Mouse (Mus musculus): Measurements from ENCODE around the gene Lrrc66. TPM values are rescaled to one million over a fixed set of nuclear protein-coding genes. Genes with fewer than 3 reads are reported as not detected.

The Lrrc66 gene
- total RNA-seq, 1 experiment = not detected

DNA sequence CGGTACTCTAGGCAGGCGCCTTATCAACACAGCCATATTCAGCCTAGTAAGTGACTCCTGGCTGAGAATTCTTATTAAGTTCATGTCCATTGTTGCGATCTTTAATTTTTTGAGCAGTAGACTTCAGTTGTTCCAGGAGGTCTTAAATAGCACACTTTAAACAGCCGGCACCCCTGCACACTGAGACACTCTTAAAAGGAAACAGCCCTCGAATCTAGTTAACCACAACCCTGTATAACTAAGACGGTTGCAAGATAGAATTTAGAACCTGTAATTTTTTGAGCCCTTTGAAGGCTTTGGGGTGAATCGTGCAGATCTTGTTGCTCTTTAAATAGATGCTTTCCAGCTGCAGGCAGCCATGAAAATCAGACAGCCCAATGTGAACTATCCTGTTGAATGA is 17.1 kb downstream of the Lrrc66 start:
- H3K27ac ChIP-seq (ENCODE audit: insufficient read depth, low read depth, low read length, poor library complexity, severe bottlenecking) = no peak overlapping the region
- H3K9me3 ChIP-seq (ENCODE audit: control insufficient read depth, insufficient read depth, low read depth, low read length) = no peaks in the 10 kb centered on the region
- H3K9ac ChIP-seq (ENCODE audit: insufficient read depth, low read depth, low read length, poor library complexity, severe bottlenecking) = no peak overlapping the region
- no peak for DNase-seq (ENCODE audit: low read depth, low spot score)
- no peaks in the 10 kb centered on the region for H3K36me3 ChIP-seq (ENCODE audit: control insufficient read depth, insufficient read depth, low read length, poor library complexity, severe bottlenecking)
- TF ChIP-seq HCFC1 (IDR thresholded peaks at IDR 0.05; ENCODE audit: borderline replicate concordance, insufficient read depth, low read length) = no peak
- no peak for TF ChIP-seq MAFK (IDR thresholded peaks at IDR 0.05; ENCODE audit: insufficient read depth, low read depth, low read length)
- TF ChIP-seq ZC3H11A (IDR thresholded peaks at IDR 0.05; ENCODE audit: borderline replicate concordance, low read depth, low read length) = no peak
- no peak for TF ChIP-seq ZNF384 (IDR thresholded peaks at IDR 0.05; ENCODE audit: low read depth, low read length)
- no peak for TF ChIP-seq CHD2 (IDR thresholded peaks at IDR 0.05; ENCODE audit: low read depth, low read length)
- H3K4me3 ChIP-seq (ENCODE audit: insufficient read depth in 1 of 2, low read depth in 1 of 2, low read length in 2 of 2, poor library complexity in 1 of 2, severe bottlenecking in 1 of 2) = no peak overlapping the region
- in situ Hi-C loops (cut with MboI; ENCODE audit: low sequenced_read_pairs in 2 of 2, unreplicated experiment in 2 of 2) = no loop called here
- H3K4me1 ChIP-seq (ENCODE audit: control insufficient read depth in 2 of 2, insufficient read depth in 2 of 2, low read length in 2 of 2, poor library complexity in 1 of 2) = no peaks in the 10 kb centered on the region

DNA sequence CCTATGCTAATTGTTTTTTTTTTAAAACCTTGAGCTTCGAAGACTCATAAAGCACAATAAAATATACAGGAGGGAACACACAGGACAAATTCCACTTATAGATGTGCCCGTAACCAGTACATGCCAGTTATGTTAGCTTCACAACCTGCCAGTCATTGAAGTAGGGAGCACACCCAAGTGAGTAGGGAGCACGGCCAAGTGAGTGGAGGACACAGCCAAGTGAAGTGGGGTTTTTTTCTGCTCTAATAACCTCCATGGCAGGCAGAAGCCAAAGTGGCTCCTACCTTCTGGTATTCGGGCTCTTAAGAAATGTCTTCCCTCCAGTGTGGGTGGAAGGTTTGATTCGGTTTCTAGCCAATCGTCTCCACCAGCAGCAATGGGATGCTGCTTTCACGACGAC is 19.0 kb downstream of the Lrrc66 start:
- no peak overlapping the region for H3K4me3 ChIP-seq (ENCODE audit: insufficient read depth in 1 of 2, low read depth in 1 of 2, low read length in 2 of 2, poor library complexity in 1 of 2, severe bottlenecking in 1 of 2)
- no peak overlapping the region for H3K9ac ChIP-seq (ENCODE audit: insufficient read depth, low read depth, low read length, poor library complexity, severe bottlenecking)
- TF ChIP-seq ZNF384 (IDR thresholded peaks at IDR 0.05; ENCODE audit: low read depth, low read length) (no peak), CHD2 (IDR thresholded peaks at IDR 0.05; ENCODE audit: low read depth, low read length) (no peak), MAFK (IDR thresholded peaks at IDR 0.05; ENCODE audit: insufficient read depth, low read depth, low read length) (no peak), HCFC1 (IDR thresholded peaks at IDR 0.05; ENCODE audit: borderline replicate concordance, insufficient read depth, low read length) (no peak), ZC3H11A (IDR thresholded peaks at IDR 0.05; ENCODE audit: borderline replicate concordance, low read depth, low read length) (no peak)
- no peak overlapping the region for H3K27ac ChIP-seq (ENCODE audit: insufficient read depth, low read depth, low read length, poor library complexity, severe bottlenecking)
- in situ Hi-C loops (cut with MboI; ENCODE audit: low sequenced_read_pairs in 2 of 2, unreplicated experiment in 2 of 2) = no loop called here
- no peaks in the 10 kb centered on the region for H3K36me3 ChIP-seq (ENCODE audit: control insufficient read depth, insufficient read depth, low read length, poor library complexity, severe bottlenecking)
- no peak for DNase-seq (ENCODE audit: low read depth, low spot score)
- H3K4me1 ChIP-seq (ENCODE audit: control insufficient read depth in 2 of 2, insufficient read depth in 2 of 2, low read length in 2 of 2, poor library complexity in 1 of 2) = no peaks in the 10 kb centered on the region
- H3K9me3 ChIP-seq (ENCODE audit: control insufficient read depth, insufficient read depth, low read depth, low read length) = no peaks in the 10 kb centered on the region

DNA sequence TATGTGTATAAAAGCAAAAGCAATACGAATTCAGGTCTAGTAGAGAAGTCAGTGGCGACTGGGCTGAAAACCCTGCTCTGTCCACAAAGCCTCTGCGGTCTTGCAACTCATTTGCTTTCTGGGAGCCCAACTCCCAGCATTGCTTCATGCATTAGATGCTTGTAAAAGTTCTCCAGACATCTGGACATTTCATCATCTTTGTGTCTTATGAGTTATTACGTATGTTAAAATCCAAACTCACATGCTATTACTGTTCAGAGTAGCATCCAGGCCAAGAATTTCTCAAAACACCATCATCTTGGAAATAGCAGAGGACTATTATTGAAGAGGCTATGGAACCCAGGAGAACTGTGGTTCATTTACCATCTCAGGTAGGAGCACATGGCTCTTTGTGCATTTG is 21.3 kb downstream of the Lrrc66 start:
- TF ChIP-seq ZNF384 (IDR thresholded peaks at IDR 0.05; ENCODE audit: low read depth, low read length) = no peak
- no peak for TF ChIP-seq MAFK (IDR thresholded peaks at IDR 0.05; ENCODE audit: insufficient read depth, low read depth, low read length)
- TF ChIP-seq CHD2 (IDR thresholded peaks at IDR 0.05; ENCODE audit: low read depth, low read length) = no peak
- no peak for TF ChIP-seq HCFC1 (IDR thresholded peaks at IDR 0.05; ENCODE audit: borderline replicate concordance, insufficient read depth, low read length)
- TF ChIP-seq ZC3H11A (IDR thresholded peaks at IDR 0.05; ENCODE audit: borderline replicate concordance, low read depth, low read length) = no peak
- in situ Hi-C loops (cut with MboI; ENCODE audit: low sequenced_read_pairs in 2 of 2, unreplicated experiment in 2 of 2) = no loop called here
- H3K4me3 ChIP-seq (ENCODE audit: insufficient read depth in 1 of 2, low read depth in 1 of 2, low read length in 2 of 2, poor library complexity in 1 of 2, severe bottlenecking in 1 of 2) = no peak overlapping the region
- no peak overlapping the region for H3K27ac ChIP-seq (ENCODE audit: insufficient read depth, low read depth, low read length, poor library complexity, severe bottlenecking)
- no peaks in the 10 kb centered on the region for H3K9me3 ChIP-seq (ENCODE audit: control insufficient read depth, insufficient read depth, low read depth, low read length)
- no peaks in the 10 kb centered on the region for H3K4me1 ChIP-seq (ENCODE audit: control insufficient read depth in 2 of 2, insufficient read depth in 2 of 2, low read length in 2 of 2, poor library complexity in 1 of 2)
- no peak overlapping the region for H3K9ac ChIP-seq (ENCODE audit: insufficient read depth, low read depth, low read length, poor library complexity, severe bottlenecking)
- DNase-seq (ENCODE audit: low read depth, low spot score) = no peak
- H3K36me3 ChIP-seq (ENCODE audit: control insufficient read depth, insufficient read depth, low read length, poor library complexity, severe bottlenecking) = no peaks in the 10 kb centered on the region

DNA sequence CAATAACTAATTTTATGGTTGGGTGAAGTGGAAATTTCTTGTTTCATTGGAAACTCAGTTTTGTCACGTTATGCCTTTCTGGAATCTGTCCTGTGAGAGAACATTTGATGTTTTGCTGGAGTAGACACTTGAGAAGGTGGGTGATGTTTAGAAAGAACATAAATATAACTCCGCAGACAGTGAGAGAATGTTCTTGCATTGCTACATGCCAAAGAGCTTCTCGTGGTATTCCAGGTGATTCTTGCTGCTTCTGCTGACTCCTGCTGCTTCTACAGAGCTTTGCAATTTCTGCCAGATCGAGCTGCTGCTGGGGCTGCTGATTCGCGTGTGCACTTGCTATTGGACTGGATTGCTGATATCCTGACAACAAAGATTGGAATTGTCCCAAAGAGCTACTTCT is 27.4 kb downstream of the Lrrc66 start:
- Histone ChIP-seq H3K27ac (ENCODE audit: insufficient read depth, low read depth, low read length, poor library complexity, severe bottlenecking) (no peak overlapping the region), H3K4me1 (ENCODE audit: control insufficient read depth in 2 of 2, insufficient read depth in 2 of 2, low read length in 2 of 2, poor library complexity in 1 of 2) (no peaks in the 10 kb centered on the region), H3K36me3 (ENCODE audit: control insufficient read depth, insufficient read depth, low read length, poor library complexity, severe bottlenecking) (no peaks in the 10 kb centered on the region), H3K9ac (ENCODE audit: insufficient read depth, low read depth, low read length, poor library complexity, severe bottlenecking) (no peak overlapping the region), H3K9me3 (ENCODE audit: control insufficient read depth, insufficient read depth, low read depth, low read length) (no peaks in the 10 kb centered on the region), H3K4me3 (ENCODE audit: insufficient read depth in 1 of 2, low read depth in 1 of 2, low read length in 2 of 2, poor library complexity in 1 of 2, severe bottlenecking in 1 of 2) (no peak overlapping the region)
- in situ Hi-C loops (cut with MboI; ENCODE audit: low sequenced_read_pairs in 2 of 2, unreplicated experiment in 2 of 2) = no loop called here
- no peak for TF ChIP-seq MAFK (IDR thresholded peaks at IDR 0.05; ENCODE audit: insufficient read depth, low read depth, low read length)
- no peak for DNase-seq (ENCODE audit: low read depth, low spot score)

DNA sequence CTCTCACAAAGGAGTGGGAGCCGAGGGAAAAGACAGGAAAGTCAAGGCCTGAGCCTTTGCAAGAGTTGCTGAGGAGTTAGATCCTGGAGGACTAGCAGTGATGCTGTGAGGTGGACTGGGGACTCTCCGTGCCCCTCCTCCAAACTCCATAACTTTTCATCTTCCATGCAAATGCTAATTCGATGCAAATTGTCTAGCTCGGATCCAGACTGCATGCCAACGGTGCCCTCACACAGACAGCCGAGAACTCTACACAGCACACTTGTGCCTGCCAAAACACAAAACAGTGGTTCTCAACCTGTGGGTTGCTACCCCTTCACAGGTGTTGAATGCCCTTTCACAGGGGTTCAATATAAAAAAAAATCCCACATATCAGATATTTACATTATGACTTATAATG is 27.8 kb downstream of the Lrrc66 start:
- H3K27ac ChIP-seq (ENCODE audit: insufficient read depth, low read depth, low read length, poor library complexity, severe bottlenecking) = no peak overlapping the region
- H3K4me3 ChIP-seq (ENCODE audit: insufficient read depth in 1 of 2, low read depth in 1 of 2, low read length in 2 of 2, poor library complexity in 1 of 2, severe bottlenecking in 1 of 2) = no peak overlapping the region
- no peak for DNase-seq (ENCODE audit: low read depth, low spot score)
- in situ Hi-C loops (cut with MboI; ENCODE audit: low sequenced_read_pairs in 2 of 2, unreplicated experiment in 2 of 2) = no loop called here
- TF ChIP-seq MAFK (IDR thresholded peaks at IDR 0.05; ENCODE audit: insufficient read depth, low read depth, low read length) = no peak
- no peak for TF ChIP-seq ZC3H11A (IDR thresholded peaks at IDR 0.05; ENCODE audit: borderline replicate concordance, low read depth, low read length)
- no peak for TF ChIP-seq CHD2 (IDR thresholded peaks at IDR 0.05; ENCODE audit: low read depth, low read length)
- TF ChIP-seq HCFC1 (IDR thresholded peaks at IDR 0.05; ENCODE audit: borderline replicate concordance, insufficient read depth, low read length) = no peak
- TF ChIP-seq ZNF384 (IDR thresholded peaks at IDR 0.05; ENCODE audit: low read depth, low read length) = no peak
- H3K9me3 ChIP-seq (ENCODE audit: control insufficient read depth, insufficient read depth, low read depth, low read length) = no peaks in the 10 kb centered on the region
- H3K36me3 ChIP-seq (ENCODE audit: control insufficient read depth, insufficient read depth, low read length, poor library complexity, severe bottlenecking) = no peaks in the 10 kb centered on the region
- H3K9ac ChIP-seq (ENCODE audit: insufficient read depth, low read depth, low read length, poor library complexity, severe bottlenecking) = no peak overlapping the region
- no peaks in the 10 kb centered on the region; a peak in 1 of 4 replicates for H3K4me1 ChIP-seq (ENCODE audit: control insufficient read depth in 2 of 2, insufficient read depth in 2 of 2, low read length in 2 of 2, poor library complexity in 1 of 2)

All from ES-E14 (cell line).